Mouse (Mus musculus) liver, embryonic 13.5 days (tissue): ENCODE measurements around the gene Gpld1. TPM values are rescaled to one million over a fixed set of nuclear protein-coding genes. Genes with fewer than 3 reads are reported as not detected.

Source experiments
- ATAC-seq: fragments of 200-750 bp; cut with Nextera tagmentation; 2 replicates; pipeline ENCODE4 v1.8.0; 2017; ENCODE audit warnings: low read depth, mild to moderate bottlenecking, moderate number of reproducible peaks, moderate library complexity
- DNase-seq: peaks from one replicate; pipeline ENCODE4 v3.0.0; 2022
- H3K27ac ChIP-seq: fragments of 300-500 bp; sonication (generic); 2 replicates; pipeline ENCODE4 v1.5.1; 2015; ENCODE audit warnings: moderate library complexity, mild to moderate bottlenecking, inconsistent platforms
- H3K27me3 ChIP-seq: fragments of 300-500 bp; sonication (generic); 2 replicates; pipeline ENCODE4 v1.6.1; 2015; ENCODE audit warnings: mild to moderate bottlenecking, inconsistent platforms
- H3K36me3 ChIP-seq: fragments of 300-500 bp; sonication (generic); 2 replicates; pipeline ENCODE4 v1.6.1; 2015; ENCODE audit warnings: mild to moderate bottlenecking, inconsistent platforms
- H3K4me1 ChIP-seq: fragments of 300-500 bp; sonication (generic); replicated peaks from 2 replicates; pipeline ENCODE4 v1.6.1; 2015; ENCODE audit warnings: inconsistent platforms
- H3K4me2 ChIP-seq: fragments of 300-500 bp; sonication (generic); 2 replicates; pipeline ENCODE4 v1.6.1; 2015; ENCODE audit warnings: inconsistent platforms, mild to moderate bottlenecking, moderate library complexity
- H3K4me3 ChIP-seq: fragments of 300-500 bp; sonication (generic); replicated peaks from 2 replicates; pipeline ENCODE4 v1.5.1; 2015; ENCODE audit warnings: mild to moderate bottlenecking, inconsistent platforms
- H3K9ac ChIP-seq: fragments of 300-500 bp; sonication (generic); 2 replicates; pipeline ENCODE4 v1.6.1; 2015; ENCODE audit warnings: mild to moderate bottlenecking, inconsistent platforms
- H3K9me3 ChIP-seq: fragments of 300-500 bp; sonication (generic); replicated peaks from 2 replicates; pipeline ENCODE4 v1.6.1; 2016; ENCODE audit warnings: inconsistent platforms
- WGBS: fragments of 180-500 bp; shearing (Covaris S2); methylation state at CpG from one replicate; pipeline ENCODE4 v1.1.7; 2015; ENCODE audit not compliant: insufficient replicate concordance; 5-methylcytosine and 5-hydroxymethylcytosine counted together
- polyA plus RNA-seq: library from polyadenylated mRNA; unstranded; fragments of >200 nt; fragmentation: Nextera tagmentation; extraction: Ambion mirVana; gene quantifications from 2 replicates; pipeline ENCODE4 v1.2.1, GENCODE M21; 2015

The Gpld1 gene
- polyA plus RNA-seq, 1 experiment from 2014 or later: 2.8 TPM

DNA sequence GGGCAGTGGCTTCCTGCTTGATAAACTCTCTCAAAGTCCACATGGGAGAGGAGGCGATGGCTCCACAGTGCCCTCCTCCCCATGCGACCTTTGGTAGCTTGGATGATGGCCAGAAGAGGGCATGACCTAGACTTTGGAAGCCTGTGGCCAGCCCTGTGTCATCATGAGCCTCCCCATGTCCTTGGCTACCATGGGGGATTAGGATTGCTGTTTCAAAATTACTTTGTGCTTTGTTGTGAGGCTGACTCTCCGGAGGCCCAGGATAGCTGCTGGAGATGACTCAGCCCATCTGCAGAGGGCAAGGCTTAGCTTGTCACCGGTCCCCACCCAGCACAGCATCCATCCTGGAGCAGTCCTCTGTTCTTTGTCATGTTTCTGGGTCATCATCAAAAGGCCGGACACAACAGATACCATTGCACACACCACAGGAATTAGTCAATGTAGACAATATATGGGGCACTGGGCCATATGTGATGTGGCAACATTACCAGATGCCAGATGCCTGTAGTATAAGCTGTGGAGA is 34.9 kb downstream of the Gpld1 start:
- H3K27ac ChIP-seq: no peak overlapping the region
- no peak overlapping the region for H3K9ac ChIP-seq
- peak; percentile 2 for DNase-seq
- no peaks in the 10 kb centered on the region for H3K9me3 ChIP-seq
- no peak overlapping the region for H3K4me3 ChIP-seq
- no peak overlapping the region for H3K4me2 ChIP-seq
- WGBS: 60% methylated on average over 5 of the region's 5 CpGs
- no peaks in the 10 kb centered on the region; the same call in 1 of the 2 replicates for H3K36me3 ChIP-seq
- H3K27me3 ChIP-seq: no peaks in the 10 kb centered on the region
- ATAC-seq: peak; percentile 85
- 0 out of 2 replicates have a peak, but pooled peaks cover 6% of the 10 kb centered on the region for H3K4me1 ChIP-seq

DNA sequence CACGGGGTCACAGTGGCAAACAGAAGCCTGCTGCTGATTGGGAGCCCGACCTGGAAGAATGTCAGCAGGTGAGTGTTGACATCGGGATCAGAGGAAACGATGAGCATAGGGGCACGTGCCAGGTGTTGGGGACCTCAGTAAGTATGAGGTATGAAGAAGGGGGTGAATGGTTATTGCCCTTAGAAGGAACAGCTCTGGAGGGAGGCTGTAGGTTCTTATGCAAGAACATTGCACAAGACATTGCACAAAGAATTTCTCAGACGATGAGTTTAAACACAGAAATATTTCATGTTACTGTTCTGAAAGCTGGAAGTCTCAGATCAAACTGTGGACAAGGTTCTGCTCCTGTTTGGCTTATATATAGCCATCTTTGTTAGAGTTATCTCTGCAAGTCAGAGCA is 38.1 kb downstream of the Gpld1 start:
- Histone ChIP-seq H3K4me2 (no peak overlapping the region), H3K27me3 (no peaks in the 10 kb centered on the region), H3K9me3 (no peaks in the 10 kb centered on the region), H3K36me3 (no peaks in the 10 kb centered on the region), H3K4me3 (no peak overlapping the region), H3K27ac (no peak overlapping the region), H3K4me1 (0 out of 2 replicates have a peak, but pooled peaks cover 6% of the 10 kb centered on the region), H3K9ac (no peak overlapping the region)
- no peak for DNase-seq
- no peak for ATAC-seq
- WGBS: 68% methylated on average over 6 of the region's 6 CpGs

DNA sequence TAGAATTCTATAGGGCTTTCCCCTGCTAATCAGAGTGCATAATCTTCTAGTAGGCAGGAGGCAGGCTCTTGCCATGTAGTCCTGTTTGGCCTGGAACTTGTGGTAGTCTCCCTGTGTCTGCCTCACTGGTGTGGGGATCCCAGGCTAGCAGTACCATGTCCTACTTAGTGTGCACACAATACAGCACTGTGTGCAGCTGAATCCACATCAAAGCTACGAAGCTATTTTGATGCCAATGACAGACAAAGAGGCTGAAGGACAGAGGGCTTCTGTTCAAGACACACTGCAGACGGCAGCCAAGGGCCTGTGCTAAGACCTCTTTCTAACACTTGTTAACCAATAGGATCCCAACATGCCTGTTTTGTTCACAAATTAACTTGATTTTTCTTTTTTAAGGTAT is 42.5 kb downstream of the Gpld1 start:
- H3K4me3 ChIP-seq: no peak overlapping the region
- H3K27ac ChIP-seq: no peak overlapping the region
- no peak overlapping the region for H3K4me2 ChIP-seq
- no peaks in the 10 kb centered on the region for H3K27me3 ChIP-seq
- no peaks in the 10 kb centered on the region for H3K9me3 ChIP-seq
- ATAC-seq (no peak), DNase-seq (no peak)
- H3K9ac ChIP-seq: no peak overlapping the region
- H3K36me3 ChIP-seq: peaks cover 11% of the 10 kb centered on the region
- H3K4me1 ChIP-seq: no peaks in the 10 kb centered on the region
- WGBS: 72% methylated on average over 2 of the region's 2 CpGs

DNA sequence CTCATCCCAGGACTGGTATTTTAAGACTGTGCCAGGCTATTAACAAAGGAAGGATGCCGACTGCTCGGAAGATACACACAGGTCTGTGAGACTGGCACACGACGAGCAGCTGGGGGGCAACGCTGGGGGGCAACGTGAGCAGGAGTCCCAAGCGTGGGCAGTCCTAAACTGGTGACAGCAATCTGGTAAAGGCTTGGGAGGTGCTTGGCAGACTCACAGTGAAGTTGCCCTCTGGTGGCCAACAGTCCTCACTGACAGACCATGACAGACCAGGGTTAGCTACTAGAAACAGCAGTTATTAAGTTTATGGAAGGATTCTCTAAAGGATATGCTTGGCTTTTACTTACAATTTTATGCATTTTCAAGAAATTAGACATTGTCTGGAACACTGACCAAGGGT is 45.4 kb downstream of the Gpld1 start:
- DNase-seq (peak; percentile 11), ATAC-seq (peak; percentile 33)
- H3K4me1 ChIP-seq: no peaks in the 10 kb centered on the region
- no peaks in the 10 kb centered on the region for H3K27me3 ChIP-seq
- H3K36me3 ChIP-seq: peaks cover 35% of the 10 kb centered on the region
- no peak overlapping the region for H3K9ac ChIP-seq
- H3K4me3 ChIP-seq: no peak overlapping the region
- 54% methylated on average over 7 of the region's 7 CpGs for WGBS
- no peak overlapping the region for H3K27ac ChIP-seq
- H3K4me2 ChIP-seq: no peak overlapping the region
- H3K9me3 ChIP-seq: no peaks in the 10 kb centered on the region

DNA sequence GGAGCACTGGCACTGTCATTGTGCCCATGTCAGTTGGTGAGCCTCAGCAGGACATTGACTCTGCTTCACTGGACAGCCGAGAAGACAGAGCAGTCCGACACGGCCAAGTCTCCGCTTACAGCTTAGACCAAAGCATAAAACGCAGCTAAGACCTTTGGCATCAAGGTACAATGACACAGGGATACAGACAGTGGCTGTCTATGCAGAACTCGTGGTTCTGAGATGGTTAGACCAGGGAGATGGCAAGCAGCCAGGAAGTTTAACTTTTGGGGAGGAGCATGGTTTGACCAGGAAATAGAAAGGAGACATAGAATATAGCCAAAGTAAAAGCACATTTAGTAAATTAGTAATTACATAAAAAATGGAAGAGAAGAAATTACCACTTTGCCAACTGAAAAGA is 46.1 kb downstream of the Gpld1 start:
- Histone ChIP-seq H3K36me3 (peaks cover 41% of the 10 kb centered on the region), H3K9me3 (no peaks in the 10 kb centered on the region), H3K9ac (no peak overlapping the region), H3K4me1 (no peaks in the 10 kb centered on the region), H3K27ac (no peak overlapping the region), H3K27me3 (no peaks in the 10 kb centered on the region), H3K4me2 (no peak overlapping the region), H3K4me3 (no peak overlapping the region)
- WGBS: 75% methylated on average over 6 of the region's 6 CpGs
- ATAC-seq (no peak), DNase-seq (no peak)

DNA sequence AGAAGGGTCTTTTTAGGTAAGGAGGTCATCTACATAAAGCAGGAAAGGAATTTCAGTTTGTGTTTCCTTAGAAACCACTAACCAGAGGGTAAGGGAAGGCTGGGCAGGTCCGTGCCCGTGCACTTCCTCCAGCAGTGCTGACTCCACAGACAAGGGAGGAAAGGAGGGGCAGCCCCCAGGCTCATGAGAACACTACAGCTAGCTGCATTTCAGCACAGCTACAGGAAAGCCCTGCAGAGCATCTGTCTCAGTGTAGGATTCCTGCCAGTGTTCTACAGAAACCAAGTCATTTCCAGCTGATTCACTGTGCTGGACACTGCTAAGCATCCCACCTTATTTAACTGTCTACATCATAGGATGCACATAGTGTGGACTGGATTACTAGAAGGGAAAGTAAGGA is 50.2 kb downstream of the Gpld1 start:
- Histone ChIP-seq H3K36me3 (peaks cover 82% of the 10 kb centered on the region), H3K9me3 (no peaks in the 10 kb centered on the region), H3K9ac (no peak overlapping the region), H3K4me1 (no peaks in the 10 kb centered on the region), H3K4me3 (no peak overlapping the region), H3K4me2 (no peak overlapping the region), H3K27me3 (no peaks in the 10 kb centered on the region), H3K27ac (no peak overlapping the region)
- ATAC-seq: peak; percentile 60
- WGBS: 41% methylated on average over 2 of the region's 2 CpGs
- no peak for DNase-seq

DNA sequence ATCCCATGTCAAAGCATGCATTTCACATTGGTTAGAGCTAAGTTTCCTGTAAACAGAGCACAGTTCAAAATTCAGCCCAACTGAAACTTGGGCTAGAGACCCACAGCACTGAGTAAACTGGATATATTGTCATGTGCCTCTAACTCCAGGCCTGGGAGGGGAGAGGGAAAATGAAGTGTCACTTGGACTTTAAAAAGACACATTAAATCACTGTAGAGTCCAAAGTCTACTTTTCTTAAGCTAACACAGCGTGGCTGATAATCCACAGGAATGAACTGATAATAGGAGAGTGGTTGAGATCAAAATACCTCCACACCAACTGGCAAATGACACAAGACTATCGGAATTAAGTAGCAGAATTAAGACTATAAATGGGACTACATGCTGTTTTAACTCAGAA is 56.6 kb downstream of the Gpld1 start:
- DNase-seq (no peak), ATAC-seq (no peak)
- Histone ChIP-seq H3K27ac (no peak overlapping the region), H3K4me3 (no peak overlapping the region), H3K9ac (no peak overlapping the region), H3K36me3 (peaks cover 85% of the 10 kb centered on the region), H3K4me2 (no peak overlapping the region), H3K4me1 (peaks cover 4% of the 10 kb centered on the region; the same call in 1 of the 2 replicates), H3K9me3 (no peaks in the 10 kb centered on the region), H3K27me3 (no peaks in the 10 kb centered on the region)
- 78% methylated on average over 2 of the region's 2 CpGs for WGBS

DNA sequence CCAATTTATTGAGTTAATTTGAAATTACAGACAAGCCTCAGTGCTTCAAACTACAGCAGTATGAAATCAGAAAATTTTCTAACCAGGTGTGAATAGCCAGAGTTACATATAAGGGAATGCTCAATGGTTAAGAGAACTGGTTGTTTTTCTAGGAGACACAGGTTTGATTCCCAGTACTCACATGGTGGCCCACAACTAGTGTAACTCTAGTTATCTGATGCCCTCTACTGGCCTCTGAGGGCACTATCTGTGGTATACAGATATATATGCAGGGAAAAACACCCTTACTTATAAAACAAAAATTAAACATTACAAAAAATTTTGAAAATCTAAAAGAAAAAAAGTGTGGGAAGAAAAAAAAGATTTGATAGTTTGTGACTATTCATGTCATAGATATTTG is 60.0 kb downstream of the Gpld1 start:
- H3K9me3 ChIP-seq: no peaks in the 10 kb centered on the region
- H3K9ac ChIP-seq: no peak overlapping the region
- peaks cover 4% of the 10 kb centered on the region; the same call in 1 of the 2 replicates for H3K4me1 ChIP-seq
- H3K4me3 ChIP-seq: no peak overlapping the region
- H3K27me3 ChIP-seq: no peaks in the 10 kb centered on the region
- H3K27ac ChIP-seq: no peak overlapping the region
- ATAC-seq (no peak), DNase-seq (no peak)
- H3K36me3 ChIP-seq: peaks cover 72% of the 10 kb centered on the region
- H3K4me2 ChIP-seq: no peak overlapping the region

DNA sequence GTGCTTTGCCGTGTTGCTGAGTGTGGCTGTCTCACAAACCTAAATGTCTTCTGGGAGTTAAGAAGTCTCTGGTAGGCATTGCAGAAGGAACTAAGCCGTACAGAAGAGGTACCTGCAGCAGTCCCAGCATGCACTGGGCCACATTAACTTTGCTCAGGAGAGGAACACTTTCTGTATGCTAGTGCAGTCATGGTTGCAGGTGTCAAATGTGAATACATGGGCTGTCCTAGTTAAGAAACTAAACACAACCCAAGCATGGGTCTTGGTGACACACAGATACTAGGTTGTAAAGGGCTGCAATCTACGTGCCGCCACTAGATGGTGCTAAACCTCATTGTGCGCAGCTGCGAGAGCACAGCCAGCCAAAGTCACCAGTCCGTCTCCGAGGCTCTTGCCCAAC is 64.2 kb downstream of the Gpld1 start:
- Histone ChIP-seq H3K27me3 (no peaks in the 10 kb centered on the region), H3K4me2 (no peak overlapping the region), H3K9ac (no peak overlapping the region), H3K27ac (no peak overlapping the region), H3K9me3 (no peaks in the 10 kb centered on the region), H3K36me3 (peaks cover 34% of the 10 kb centered on the region), H3K4me1 (no peaks in the 10 kb centered on the region), H3K4me3 (no peak overlapping the region)
- ATAC-seq: 0 out of 2 replicates have a peak, but pooled peaks have one; percentile 18
- WGBS: 59% methylated on average over 6 of the region's 8 CpGs
- DNase-seq: peak; percentile 42

DNA sequence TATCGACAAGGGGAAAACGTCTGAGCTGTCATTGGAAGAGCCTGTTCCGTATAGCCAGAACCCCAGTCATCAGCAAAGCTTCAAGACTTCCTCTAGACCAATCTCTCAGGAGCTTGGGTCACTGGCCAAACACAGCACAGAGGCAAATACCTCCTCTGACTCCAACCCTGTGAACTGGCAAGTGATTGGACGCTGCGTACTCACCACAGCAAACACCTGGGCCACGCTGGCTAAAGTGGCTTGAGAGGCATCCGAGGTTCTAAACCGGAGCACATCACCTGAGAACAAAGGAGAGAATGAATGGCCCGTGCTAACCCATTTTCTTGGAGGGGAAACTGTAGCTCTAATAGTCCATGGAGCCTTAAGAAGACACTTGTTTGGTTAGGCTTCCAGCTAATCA is 75.4 kb downstream of the Gpld1 start:
- Histone ChIP-seq H3K9me3 (no peaks in the 10 kb centered on the region), H3K36me3 (peaks cover 19% of the 10 kb centered on the region), H3K4me1 (peaks cover 31% of the 10 kb centered on the region), H3K27ac (no peak overlapping the region), H3K4me3 (peak overlapping the region; percentile 85), H3K27me3 (no peaks in the 10 kb centered on the region), H3K4me2 (peak overlapping the region; percentile 82), H3K9ac (peak overlapping the region; percentile 92)
- WGBS: 87% methylated on average over 9 of the region's 9 CpGs
- DNase-seq (no peak), ATAC-seq (no peak)

DNA sequence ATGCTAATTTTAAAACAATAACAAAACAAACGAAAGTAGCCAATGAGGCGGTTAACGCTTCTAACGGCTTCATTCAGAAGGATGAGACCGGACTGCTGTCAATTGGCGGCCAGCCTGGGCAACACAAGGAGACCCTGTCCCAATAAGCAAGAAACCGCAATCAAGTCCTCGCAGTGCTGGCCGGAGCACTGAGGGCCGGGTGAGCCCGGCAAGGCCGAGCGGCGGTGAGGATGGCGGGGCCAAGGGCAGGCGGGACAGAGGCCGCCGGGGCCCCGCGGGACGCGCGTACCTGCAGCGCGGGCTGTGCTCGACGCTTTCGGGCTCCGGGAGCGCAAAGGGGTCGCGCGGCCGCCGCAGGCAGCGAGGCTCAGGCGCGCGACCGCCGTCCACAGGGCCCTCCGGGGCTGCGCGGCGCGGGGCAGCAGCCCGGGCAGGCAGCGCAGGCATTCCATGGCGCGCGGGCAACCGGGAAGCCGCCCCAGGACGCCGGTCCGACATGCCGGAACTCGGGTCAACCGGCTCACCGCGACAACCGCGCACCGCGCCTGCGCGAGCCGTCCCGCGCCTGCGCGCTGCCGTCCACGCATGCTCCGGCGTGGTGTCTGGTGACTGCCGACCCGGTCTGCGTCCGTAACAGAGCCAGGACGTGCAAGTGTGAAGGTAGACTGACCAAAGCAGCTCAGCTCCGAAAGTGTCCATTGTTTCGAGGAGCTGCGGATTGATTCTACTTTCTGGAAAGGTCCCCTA is 77.0 kb downstream of the Gpld1 start, which contains the start of gene Mrs2:
Mrs2 (minus strand) TSS at position 587 of the 747 bp plus-strand sequence.
- Histone ChIP-seq H3K9me3 (no peaks in the 10 kb centered on the region), H3K27me3 (no peaks in the 10 kb centered on the region), H3K36me3 (peaks cover 19% of the 10 kb centered on the region), H3K27ac (peak within 1 kb of the TSS; percentile 74), H3K9ac (peak within 1 kb of the TSS; percentile 92), H3K4me3 (peak within 1 kb of the TSS; percentile 85), H3K4me2 (peak within 1 kb of the TSS; percentile 82), H3K4me1 (peaks cover 31% of the 10 kb centered on the region)
- ATAC-seq: peak; percentile 94
- under 1% methylated on average over 77 of the region's 84 CpGs for WGBS
- DNase-seq: peak; percentile 88

DNA sequence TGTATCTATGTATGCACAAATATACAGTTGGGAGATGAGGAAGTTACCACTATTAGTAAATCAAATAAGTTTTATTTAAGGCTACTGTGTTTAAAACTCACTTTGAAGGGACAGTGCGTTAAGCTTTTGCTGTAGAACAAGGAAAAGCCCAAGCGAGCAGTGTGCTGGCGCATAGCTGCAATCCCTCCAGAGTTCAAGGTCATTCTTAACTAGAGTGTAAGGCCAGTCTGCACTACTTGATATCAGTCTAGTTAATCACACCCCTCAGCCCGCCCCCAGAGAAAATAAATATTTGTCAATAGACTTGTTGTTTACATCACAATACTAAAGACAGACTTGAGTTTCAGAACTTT is 77.6 kb downstream of the Gpld1 start:
- no peaks in the 10 kb centered on the region for H3K27me3 ChIP-seq
- peaks cover 19% of the 10 kb centered on the region for H3K36me3 ChIP-seq
- no peaks in the 10 kb centered on the region for H3K9me3 ChIP-seq
- peak; percentile 11 for DNase-seq
- peaks cover 31% of the 10 kb centered on the region for H3K4me1 ChIP-seq
- ATAC-seq: peak; percentile 27; the same call in 1 of the 2 replicates
- H3K4me3 ChIP-seq: peak overlapping the region; percentile 85
- peak overlapping the region; percentile 92 for H3K9ac ChIP-seq
- H3K27ac ChIP-seq: peak overlapping the region; percentile 56; the same call in 1 of the 2 replicates
- WGBS: 31% methylated on average over 4 of the region's 4 CpGs
- H3K4me2 ChIP-seq: peak overlapping the region; percentile 82
